Mouse (Mus musculus) bone marrow macrophage, adult 2 months (primary cell): ENCODE measurements around the gene Mark4.

ENCODE experiments used
- CTCF ChIP-seq: IDR thresholded peaks from 2 replicates; pipeline ENCODE4 v1.5.1; 2012; ENCODE audit warnings: low read depth, mild to moderate bottlenecking, low read length, moderate library complexity
- POLR2A ChIP-seq: IDR thresholded peaks from 2 replicates; pipeline ENCODE4 v1.6.1; 2012; ENCODE audit warnings: mild to moderate bottlenecking, low read depth, low read length, borderline replicate concordance

- TF ChIP-seq CTCF (no peak), POLR2A (no peak)
Observed at GRCm38 (mm10) chr7:19455186-19455585, 3.4 kb downstream of the Mark4 start.
